Mouse (Mus musculus) layer of hippocampus, adult 18-20 months (tissue): ENCODE measurements around the gene Zfp1. TPM values are rescaled to one million over a fixed set of nuclear protein-coding genes. Genes with fewer than 3 reads are reported as not detected.

Experiments
- DNase-seq, 2 experiments: peaks; one replicate each; pipeline ENCODE4 v3.0.0; 2022; ENCODE audit warnings: low spot score in 2 of 2
- total RNA-seq, 2 experiments: library from RNA; stranded (reverse); gene quantifications; 2 replicates each; pipeline ENCODE4 v1.2.3; 2021

The Zfp1 gene
- total RNA-seq, 2 experiments from 2014 or later, result 21.1 to 22.2 TPM

- DNase-seq, result peak in 1 of 2 experiments; percentile 32
These were observed 23.6 kb downstream of the Zfp1 start for GRCm38 (mm10) chr8:111666751-111667150.

GRCm38 (mm10) chr8:111676237-111676636 is 33.0 kb downstream of the Zfp1 start:
- DNase-seq, result no peak

- peak; percentile 22 to 82 for DNase-seq
These were observed 34.9 kb downstream of the Zfp1 start for GRCm38 (mm10) chr8:111678111-111678510.

- peak; percentile 22 to 78 for DNase-seq
These were observed 35.6 kb downstream of the Zfp1 start for GRCm38 (mm10) chr8:111678848-111679247.

- no peak for DNase-seq
These were observed 37.3 kb downstream of the Zfp1 start for GRCm38 (mm10) chr8:111680423-111681028.

GRCm38 (mm10) chr8:111681153-111681552 is 38.0 kb downstream of the Zfp1 start:
- DNase-seq, result no peak

GRCm38 (mm10) chr8:111682521-111682920 is 39.3 kb downstream of the Zfp1 start:
- no peak for DNase-seq

DNA sequence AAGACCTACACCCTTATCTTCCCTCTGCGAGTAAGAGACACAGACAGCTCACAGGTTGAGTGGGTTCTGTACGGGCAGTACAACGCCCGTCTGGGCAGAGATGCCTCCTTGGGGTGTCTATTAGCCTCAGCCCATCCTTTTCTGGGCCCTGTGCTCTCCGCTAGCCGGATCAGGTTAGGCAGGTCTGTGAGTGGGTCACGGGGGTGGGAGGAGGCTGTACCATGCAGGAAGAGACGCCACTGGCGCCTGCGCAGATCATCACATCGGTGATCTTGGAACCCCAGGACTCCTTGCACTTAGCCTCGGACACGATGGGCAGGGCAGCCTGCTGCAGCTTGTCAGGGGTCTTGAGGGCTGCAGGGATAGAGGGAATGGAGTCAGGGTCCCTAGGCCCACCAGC is 43.7 kb downstream of the Zfp1 start:
- no peak for DNase-seq

- DNase-seq, result no peak
These were observed 47.8 kb downstream of the Zfp1 start, which contains the start of gene Ctrb1 for GRCm38 (mm10) chr8:111690960-111691445. Gene Ctrb1, minus strand, starts transcription at chr8:111691010.

GRCm38 (mm10) chr8:111693261-111693741 is 50.1 kb downstream of the Zfp1 start:
- DNase-seq, result no peak

- DNase-seq, result no peak
These were observed 52.2 kb downstream of the Zfp1 start for GRCm38 (mm10) chr8:111695441-111695840.

DNA sequence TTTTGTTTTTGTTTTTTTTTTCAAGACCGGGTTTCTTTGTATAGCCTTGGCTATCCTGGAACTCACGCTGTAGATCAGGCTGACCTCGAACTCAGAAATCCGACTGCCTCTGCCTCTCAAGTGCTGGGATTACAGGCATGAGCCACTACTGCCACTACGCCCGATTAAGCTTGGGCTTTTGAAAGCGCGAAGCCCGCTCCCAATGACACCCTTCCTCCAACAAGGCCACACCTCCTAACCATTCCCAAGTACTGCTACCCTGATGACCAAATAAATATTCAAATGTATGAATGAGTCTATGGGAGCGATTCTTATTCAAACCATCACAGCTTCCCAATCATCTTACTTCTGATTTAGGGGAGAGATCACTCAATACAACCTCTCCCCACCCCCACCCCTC is 54.5 kb downstream of the Zfp1 start:
- DNase-seq, result no peak

DNA sequence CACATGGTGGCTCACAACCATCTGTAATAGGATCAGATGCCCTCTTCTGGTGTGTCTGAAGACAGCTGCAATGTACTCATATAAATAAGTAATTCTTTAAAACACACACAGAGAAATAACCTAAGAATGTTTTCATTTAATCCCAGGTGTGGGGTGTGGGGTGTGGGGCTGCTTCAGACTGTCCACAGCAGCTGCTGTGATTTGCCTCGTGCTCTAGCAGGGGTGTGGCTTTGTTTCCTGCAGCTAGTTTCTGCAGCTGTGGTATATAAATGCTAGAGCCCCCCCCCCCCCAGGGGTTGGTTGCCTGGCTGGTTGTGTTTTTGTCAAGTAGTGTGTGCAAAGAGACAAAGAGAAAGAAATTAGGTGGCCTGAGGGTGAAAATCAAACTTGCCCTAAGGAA is 55.8 kb downstream of the Zfp1 start:
- DNase-seq, result no peak

DNA sequence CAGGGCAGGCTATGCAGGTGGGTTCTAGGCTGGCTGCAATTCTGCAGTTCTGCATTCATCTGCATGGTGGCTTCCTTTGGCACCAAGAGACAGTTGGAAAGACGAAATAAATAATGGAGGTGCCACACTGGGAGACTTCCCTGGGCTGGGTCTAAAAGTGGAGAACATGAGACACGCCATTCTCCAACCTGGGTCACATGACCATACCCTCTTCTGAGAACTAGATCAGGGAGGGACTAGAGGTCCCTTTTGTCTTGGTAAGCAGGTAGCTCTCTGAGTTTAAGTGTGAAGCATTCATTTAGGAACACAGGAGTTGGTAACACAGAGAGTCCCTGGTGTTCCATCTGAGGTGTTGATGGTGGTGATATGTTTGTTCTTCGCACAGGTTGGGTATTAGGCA is 57.0 kb downstream of the Zfp1 start:
- no peak for DNase-seq

- DNase-seq, result no peak
These were observed 57.5 kb downstream of the Zfp1 start for GRCm38 (mm10) chr8:111700740-111701139.

DNA sequence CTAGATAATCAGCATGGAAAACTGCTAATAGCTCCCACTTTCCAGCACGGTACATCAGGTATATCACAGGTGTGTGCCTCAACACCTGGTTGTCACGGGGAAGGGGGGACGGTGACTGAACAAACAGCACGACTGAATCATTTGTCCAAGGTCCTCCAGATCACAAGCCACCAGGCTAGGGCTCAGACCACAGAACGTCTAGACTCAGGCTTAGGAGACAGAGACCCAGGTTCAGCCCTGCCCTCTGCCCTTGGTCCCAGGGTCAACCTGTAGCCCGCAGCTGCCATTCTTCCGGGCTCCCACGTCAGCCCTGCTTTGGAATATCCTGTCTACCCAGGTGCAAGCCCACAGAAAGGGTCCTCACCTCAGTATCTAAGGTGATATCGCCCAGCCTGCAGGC is 58.2 kb downstream of the Zfp1 start:
- no peak for DNase-seq

GRCm38 (mm10) chr8:111704585-111704984 is 61.4 kb downstream of the Zfp1 start:
- no peak for DNase-seq

DNA sequence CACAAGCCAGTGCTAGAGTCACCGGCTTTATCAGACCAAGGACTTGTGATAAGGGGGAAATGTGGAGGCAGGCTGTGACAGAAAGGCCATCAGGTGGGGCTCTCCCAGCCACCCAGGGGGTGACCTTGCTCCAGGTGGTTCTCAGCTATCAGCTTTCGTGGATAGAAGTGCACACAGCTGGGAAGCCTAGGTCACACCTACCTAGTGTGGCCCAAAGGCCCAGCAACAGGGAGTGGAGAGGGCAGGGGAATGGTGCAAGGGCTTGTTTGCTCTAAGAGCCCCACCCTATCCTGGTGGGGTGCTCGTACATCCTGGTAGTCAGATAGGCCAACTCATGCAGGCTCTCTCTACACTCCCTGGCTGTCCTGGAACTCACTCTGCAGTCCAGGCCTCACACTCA is 62.0 kb downstream of the Zfp1 start:
- no peak for DNase-seq

- no peak for DNase-seq
These were observed 62.5 kb downstream of the Zfp1 start for GRCm38 (mm10) chr8:111705699-111706098.

DNA sequence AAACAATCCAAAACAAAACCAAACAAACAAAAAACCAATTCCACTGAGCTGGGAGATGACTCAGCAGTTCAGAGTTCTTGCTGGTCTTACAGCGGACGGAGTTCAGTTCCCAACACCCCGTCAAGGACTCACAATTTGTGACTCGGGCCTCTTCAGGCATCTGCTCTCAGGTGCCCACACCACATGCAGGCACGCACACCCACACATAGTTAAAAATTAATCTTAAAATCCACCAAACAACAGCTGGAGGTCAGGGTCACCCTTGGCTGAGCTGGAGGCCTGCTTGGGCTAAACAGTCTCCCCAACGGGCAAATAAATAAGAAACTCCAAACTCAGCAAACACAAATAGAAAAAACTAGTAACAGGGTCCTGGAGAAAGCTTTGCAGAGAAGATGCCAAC is 65.1 kb downstream of the Zfp1 start:
- DNase-seq, result no peak

DNA sequence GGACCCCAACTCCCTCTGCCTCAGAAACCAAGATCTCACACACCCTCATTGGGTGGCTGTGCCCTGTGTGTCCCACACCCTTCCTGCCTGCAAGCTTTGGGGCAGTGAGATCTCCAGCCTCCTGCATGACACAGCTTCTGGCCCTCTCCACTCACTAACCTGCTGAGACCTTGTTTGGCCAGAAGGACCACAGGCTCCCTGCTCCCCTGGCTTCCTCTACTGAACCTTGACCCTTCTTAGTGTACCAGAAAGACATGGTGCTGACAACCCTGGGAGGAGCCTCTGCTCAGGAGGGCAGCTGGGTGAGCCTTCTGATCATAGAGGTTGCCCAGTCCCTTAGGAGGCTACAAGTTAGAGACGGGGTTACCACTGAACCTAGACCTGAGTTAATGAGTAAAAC is 66.0 kb downstream of the Zfp1 start:
- DNase-seq, result no peak

DNA sequence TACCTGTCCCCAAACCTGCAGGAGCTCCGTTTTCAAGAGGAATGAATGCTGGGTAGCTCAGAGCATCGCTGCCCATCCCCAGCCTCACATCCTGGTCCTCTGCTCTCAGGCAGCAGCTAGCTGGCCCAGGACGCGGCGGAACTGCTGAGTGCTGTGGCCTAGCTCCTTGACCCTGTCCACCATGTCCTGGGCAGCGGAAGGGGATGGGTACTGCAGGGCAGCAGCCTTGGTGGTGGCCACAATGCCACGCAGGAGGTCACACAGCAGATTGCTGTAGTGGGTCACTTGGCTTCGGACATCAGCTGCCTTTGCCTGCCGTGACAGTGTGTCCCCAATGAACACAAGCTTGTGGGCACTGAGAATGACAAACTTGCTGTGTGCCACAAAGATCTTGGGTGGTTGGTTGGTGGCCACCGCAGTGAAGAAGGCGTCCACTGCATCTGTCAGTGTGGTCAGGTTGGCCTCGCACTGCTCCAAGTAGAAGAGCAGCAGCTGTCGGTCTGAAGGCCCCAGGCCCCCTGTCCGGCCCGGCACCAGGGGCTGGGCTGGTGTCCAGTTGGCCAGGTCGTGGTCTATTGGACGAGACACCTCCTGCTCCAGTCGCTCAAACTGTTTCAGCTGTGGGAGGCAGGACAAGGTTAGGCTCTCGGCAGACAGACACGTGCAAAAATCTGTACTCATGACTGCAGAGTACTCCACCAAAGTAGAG is 67.7 kb downstream of the Zfp1 start:
- DNase-seq, result no peak

DNA sequence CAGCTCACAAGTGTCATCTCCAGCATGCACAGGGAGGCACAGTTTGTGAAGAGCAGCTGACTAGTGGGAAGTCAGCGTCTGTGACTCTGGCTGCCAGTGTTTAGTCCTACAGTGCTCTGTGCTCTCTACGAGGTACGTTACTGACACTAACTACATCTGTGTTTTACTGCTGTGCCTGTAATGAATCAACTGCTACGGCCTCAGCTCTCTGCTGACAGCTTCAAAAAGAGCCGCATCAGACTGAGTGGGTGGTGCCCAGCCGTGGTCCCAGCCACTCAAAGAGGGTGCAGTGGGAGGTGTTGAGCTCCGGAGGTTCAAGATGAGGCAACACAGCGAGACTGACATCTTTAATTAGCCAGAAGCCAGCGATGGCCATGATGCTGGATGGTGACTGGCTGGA is 68.9 kb downstream of the Zfp1 start:
- DNase-seq, result peak; percentile 71 to 88
